Mouse (Mus musculus) kidney, postnatal 14 days (tissue): ENCODE data around the gene Atp6v0b.

ENCODE experiments used
- DNase-seq: peaks from one replicate; pipeline ENCODE4 v3.0.0; 2022; ENCODE audit warnings: mixed read lengths

The Atp6v0b gene

DNA sequence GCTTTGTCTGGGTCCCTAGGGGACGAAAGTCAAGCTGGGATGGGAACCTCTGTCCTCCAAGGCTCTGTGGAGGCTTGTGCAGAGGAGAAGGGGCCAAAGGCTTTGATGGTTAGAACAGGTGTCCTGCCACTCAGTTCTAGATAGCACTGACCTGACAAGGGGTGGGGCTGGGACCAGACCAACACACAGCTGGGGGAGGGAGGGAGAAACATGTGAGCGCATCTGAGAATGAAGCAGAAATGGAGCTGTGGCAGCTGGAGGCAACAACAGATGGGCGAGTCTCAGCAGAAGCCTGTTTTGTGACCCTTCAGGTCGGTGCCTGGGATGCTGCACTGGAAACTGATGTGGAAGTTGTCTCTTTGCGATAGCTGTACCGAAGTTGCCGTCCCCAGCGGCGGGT is 17.8 kb downstream of the Atp6v0b start:
- no peak for DNase-seq

DNA sequence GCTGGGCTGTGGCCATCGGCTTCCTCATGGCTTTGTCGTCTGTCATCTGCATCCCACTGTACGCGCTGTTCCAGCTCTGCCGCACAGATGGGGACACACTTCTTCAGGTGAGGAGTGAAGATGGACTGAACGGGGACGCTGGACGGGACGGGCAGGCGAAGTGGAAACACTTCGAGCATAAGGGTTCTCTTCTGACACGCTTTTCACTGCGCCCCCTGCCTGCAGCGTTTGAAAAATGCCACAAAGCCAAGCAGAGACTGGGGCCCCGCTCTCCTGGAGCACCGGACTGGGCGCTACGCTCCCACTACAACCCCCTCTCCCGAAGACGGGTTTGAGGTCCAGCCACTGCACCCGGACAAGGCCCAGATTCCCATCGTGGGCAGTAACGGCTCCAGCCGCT is 19.3 kb downstream of the Atp6v0b start:
- peak; percentile 72 for DNase-seq

DNA sequence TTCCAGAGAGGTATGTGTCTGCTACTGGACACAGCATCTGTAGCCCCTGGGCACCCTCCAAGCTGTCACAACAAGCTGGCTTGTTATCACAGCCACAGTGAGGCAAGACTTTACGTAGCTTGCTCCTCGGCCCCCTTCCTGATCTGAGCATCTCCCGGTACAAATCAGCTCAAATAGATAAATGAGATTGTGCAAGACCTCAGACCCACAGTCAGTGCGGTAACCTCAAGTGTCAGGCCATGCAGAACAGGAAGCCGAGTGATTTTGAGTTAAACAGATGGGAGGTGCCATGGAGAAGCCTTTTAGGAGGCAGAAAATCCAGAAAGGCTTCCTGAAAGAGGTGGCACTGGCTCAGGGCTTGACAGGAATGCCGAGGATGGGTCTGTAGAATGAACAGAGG is 20.1 kb downstream of the Atp6v0b start:
- no peak for DNase-seq

DNA sequence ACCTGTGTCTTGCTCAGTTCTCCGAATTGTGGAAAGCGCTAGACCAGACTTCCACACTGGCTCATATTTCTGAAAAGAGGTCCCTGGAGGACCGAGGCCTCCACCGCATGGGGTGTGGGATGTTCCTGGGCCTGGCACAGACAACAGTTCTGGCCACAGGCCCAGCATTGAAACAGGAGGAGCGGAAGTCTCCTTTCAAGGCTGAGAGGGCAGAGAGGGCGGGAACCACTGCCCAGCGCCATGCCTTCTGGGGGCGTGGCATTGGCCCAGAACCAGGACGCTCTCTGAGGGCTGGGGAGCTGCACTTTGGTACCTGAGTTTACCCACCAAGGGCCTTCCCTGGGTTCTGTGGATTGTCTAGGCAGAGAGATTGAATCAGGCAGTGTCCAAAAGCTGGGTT is 21.1 kb downstream of the Atp6v0b start:
- DNase-seq: peak; percentile 92

DNA sequence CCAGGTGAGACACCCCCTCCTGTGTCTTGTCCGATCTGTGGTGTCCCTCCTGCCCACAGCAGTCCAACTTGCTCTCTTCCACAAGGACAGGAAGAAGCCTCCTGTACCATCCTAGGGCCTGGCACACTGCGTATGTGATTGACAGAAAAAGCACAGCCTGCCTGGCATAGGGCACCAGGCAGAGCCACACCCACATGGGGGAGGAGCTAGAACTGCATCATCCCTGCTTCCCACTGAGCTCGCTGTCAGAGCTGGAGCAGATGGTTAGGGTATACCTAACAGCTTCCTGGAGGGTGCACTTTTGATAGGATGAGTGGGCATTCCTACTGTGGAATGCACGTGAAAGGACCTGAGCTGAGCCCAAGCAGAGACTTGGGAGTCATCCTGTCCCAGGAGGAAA is 24.3 kb downstream of the Atp6v0b start:
- DNase-seq: peak; percentile 34

DNA sequence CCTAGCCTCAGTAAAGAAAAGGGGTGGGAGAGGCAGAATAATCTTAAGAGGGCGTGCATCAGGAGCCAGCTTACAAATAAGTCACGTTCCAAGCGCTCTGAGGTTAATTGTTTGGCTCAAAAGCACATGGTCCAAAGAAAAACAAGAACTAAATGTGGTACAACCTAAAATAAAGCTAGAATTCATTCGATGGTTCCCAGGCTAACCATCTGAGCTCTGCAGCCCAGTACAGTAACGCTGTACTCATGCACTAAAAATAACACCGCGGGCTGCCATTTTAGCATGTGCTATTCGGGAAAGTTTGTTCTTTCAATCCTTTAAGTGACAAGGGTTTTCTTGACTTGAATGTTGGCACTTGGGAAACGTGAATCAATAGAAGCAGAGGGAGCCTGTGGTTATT is 26.6 kb downstream of the Atp6v0b start:
- no peak for DNase-seq

DNA sequence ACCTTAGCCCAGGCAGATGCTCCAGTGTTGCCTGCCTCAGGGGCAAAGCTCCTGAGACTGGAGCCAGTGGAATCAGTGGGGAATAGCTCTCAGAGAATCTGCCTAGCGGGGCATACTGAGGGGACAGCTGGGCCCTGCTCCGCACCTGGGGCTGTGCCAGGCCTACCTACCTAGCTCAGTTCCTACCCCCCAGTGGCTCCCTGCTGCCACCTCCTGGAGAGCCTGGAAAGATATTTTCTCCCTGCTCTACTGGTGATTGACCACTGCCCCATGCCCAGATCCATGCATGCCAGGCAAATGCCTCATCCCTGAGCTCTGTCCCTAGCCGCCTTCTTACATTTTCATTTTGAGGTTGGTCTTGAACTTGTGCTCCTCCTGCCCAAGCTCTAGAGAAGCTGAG is 28.3 kb downstream of the Atp6v0b start:
- DNase-seq: peak; percentile 71

DNA sequence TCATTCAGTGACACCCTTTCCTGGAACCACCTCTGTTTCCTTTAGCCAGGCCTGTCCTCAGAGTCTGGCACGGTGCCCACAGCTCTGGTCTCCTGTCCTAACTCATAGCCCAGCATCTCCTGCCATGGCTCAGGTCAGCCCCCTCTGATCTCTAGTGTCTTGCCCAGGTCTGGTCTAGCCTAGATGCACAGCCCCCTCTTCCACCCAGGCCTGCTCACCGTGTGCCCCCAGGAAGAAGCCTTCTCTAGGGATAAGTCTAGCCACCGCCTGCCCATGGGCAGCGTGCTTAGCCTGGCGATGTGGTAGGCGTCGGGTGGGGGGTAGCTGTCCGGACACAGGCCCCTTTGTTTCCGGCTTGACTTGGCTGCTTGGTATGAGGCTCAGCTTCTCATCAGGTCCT is 32.0 kb downstream of the Atp6v0b start:
- no peak for DNase-seq

DNA sequence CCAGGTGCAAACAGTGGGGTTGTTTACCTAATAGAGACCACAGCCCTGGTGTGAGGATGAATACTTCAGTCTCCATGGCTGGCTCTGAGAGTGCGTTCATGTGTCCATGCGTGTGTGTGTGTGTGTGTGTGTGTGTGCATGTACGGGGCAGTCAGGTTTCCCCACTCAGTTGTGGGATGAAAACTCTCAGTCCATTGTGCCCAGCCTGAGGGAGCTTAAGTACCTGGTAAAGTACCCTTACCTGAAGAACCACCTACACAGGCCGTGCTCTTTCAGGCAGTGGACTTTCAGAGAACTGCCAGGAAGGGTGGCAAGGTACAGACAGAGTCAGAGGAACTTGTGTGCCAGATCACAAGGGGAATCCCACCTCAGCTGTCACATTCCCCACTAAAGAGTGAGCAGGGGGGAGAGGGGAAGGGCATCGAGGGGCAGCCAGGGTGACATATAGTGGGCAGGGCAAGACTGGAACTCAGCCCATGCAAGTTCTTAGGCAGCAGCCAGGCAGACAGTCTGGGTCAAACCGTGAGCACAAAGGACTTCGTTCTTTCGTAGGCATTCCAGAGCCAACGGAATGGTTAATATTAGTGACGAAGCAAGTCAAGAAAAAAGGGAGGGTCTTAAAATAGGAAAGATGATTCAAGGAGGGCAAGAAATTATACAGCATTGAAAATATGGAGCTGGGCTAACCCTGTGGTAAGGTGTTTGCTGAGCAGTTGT is 34.8 kb downstream of the Atp6v0b start:
- DNase-seq: no peak

DNA sequence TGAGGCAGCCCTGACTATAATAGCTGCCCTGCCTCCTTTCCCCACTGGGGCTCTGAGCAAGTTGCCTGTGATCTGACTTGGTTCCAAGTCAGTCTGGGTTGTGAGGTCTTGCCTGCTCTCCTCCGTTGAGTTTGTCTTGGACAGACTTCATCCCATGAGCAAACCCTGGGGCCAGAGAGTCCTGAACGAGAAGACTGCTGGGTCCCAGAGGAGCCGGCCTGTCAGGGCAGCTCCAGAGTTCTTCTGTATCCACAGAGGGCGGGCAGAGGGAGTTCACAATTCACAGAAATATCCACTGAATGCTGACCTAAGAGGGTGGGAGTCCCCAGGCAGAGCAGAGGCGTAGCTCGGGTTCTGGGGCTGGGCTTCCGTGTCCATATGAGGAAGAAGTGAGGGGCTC is 36.3 kb downstream of the Atp6v0b start:
- peak; percentile 57 for DNase-seq

DNA sequence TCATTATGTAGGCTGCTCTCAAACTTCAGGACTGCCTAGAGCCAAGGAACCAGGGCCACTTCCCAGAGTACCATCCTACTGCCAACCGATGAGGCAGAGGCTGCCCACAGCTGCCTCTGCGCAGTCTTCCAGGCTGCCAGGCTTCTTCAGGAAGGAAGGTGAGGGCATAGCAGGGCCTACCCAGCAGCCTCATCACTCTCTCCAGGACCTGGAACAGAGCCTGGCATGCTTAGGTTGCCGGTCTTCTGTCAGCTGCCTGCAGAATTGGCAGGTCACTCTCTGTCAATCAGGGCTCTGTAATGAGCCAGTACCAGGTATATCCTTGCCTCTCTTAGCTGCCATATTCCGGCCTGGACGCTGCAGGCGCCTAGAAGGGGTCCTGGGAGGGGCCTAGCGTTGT is 37.0 kb downstream of the Atp6v0b start:
- no peak for DNase-seq

DNA sequence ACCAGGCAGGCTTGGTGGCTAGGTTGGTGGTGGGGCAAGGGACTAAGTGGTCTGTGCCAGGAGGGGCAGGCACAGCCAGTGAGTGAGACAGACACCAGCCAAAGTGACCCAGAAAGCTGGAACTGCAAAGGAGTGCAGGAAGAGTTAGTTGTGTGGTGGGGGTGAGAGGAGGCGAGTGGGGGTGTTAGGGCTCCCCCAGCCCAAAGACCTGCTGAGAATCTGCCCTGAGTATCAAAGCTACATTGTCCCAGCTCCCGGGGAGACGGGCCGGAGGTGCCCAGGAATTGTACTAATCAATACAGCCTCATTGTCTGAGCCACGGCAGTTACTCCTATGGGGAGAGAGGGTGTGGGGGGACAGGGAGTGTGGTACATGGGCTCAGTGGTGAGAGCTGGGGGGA is 37.6 kb downstream of the Atp6v0b start:
- no peak for DNase-seq

DNA sequence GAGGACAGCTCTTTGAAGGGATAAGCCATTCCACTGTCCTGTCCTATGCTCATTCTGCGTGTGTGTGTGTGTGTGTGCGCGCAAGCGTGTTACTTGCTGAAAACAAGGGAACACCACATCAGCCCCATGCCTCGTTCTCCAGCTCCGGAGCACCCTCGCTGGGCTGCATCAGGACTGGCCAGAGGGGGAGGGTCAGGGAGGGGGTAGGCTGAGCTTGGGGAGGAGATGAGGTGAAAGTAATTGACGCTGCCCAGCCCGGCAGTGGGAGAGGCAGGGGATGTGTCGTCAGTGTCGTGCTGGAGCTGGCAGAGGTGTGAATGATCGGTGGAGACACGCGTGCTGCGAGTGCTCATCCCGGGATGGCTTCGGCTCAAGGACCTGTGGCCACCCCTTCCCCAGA is 38.1 kb downstream of the Atp6v0b start:
- DNase-seq: no peak

DNA sequence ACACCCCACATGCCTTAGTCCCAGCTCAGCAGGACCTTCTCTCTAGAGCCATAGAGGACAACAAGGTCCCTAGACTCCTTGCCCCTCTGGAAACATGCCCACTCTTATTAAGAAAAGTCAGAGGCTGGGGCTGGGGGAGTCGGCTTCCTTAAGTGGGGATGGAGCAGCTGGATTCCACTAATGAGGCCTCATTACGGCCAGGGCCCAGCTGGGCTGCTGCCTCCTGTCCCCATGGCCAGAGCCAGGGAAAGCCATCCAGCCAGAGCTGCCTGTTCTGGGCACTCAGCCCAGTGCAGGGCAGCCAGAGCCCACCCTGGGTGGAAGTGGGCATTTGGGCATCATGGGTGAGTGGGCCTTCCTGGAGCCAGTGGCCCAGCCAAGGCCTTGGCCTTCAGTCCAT is 40.1 kb downstream of the Atp6v0b start:
- DNase-seq: no peak

DNA sequence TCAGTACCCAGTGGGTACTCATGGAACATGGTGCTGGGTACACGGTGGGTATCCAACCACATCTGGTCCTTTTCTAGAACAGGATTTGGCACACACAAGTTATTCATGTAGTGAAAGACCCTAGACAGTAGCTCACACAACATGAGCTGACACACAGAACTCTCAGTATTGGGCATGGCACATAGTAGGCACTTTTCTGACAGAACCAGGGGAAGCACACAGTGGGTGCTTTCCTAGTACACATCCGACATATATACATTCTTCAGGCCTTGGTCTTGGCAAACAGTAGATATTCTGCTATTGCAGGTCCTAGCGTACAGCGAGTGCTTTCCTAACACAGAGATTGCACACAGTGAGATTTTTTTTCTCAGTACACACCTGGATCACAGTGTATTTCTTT is 40.9 kb downstream of the Atp6v0b start:
- no peak for DNase-seq

DNA sequence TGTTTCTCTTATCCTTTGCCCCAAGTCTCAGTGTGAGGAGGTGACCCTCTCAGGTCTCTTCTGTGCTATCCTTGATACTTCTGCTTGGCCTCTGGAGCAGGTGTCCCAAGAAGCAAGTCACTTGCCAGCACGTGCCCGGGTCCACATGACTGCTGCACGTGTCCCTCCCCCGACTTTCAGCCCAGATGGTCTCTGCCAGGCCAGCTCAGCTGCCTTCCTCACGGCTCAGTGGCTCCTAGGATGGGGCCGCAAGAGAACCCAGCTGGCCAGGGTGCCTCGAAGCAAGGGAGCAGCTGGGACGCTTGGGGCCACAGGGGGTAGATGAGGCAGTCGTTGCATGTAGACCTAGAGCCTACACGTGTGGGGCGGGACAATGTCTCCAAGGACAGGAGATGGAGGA is 41.8 kb downstream of the Atp6v0b start:
- no peak for DNase-seq

DNA sequence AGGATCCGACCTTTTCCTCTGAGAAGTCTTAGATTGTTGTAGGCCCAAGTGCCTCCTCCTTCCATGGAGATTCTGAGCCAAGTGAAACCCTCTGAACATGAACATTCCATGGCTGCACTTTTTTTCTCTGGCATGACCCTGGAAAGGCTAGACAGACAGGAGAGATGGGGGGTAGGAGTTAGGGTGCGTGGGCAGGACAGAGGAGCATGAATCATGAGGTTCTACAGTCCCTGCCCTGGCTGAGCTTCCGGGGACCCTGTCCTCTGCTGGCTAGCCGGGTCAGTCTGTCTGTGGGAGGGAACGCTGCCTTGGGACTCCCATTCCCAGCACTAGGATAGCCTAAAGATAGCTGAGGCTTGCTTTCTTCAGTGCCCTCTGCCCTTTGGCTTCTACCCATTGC is 42.7 kb downstream of the Atp6v0b start:
- no peak for DNase-seq

DNA sequence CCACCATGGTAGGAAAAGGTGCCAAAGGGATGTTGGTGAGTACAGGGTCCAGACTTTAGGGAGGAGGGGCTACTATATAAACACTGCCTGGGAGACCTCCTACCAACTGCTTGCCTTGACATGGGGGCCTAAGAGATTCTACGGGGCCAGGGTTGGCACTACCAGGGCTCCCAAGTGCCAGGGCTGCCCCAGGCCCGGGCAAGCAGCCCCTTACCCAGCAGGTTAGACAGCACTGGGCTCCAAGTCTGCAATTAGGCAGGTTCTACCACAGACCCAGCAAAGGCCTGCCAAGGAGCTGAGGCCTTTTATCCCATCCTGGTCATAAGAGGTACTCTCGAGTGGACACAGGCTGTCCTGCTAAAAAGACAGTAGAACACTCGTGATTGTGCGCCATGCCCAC is 44.0 kb downstream of the Atp6v0b start:
- no peak for DNase-seq

DNA sequence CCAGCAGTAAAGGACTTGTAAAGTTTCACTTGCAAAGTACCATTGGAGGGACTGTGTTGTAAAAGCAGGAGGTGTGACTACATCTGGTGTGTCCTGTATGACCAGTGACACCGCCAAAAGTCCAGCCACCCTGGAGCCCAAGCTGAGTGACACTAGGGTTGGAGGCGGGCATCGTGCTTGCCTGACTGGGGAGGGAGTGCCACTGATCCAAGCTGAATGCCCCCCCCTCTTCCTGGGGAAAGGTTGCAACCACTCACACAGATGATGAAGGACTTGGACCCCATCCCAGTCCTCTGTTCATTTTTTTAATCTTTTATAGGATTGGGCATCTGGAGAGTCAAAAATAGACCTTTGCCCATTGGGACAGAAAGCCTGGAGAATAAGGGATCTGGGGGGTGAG is 45.6 kb downstream of the Atp6v0b start:
- peak; percentile 30 for DNase-seq

DNA sequence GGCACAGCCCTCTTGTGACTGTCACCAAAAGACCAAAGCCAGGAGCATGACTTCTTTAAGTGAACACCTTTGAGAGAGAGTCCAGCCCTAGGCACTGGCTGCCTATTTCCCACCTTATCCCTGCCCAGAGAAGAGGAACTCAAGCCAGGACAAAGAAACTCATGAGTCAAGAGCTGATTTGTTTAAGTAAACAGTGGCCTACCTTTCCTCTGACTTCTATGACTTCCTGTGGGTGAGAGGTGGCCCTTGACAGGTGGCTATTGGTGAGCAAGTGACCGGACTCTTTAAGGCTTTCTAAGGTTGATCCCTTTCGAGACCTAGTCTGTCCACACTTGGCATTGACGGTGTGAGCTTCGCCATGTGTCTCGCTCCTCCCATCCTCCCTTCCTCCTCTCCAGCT is 46.3 kb downstream of the Atp6v0b start:
- no peak for DNase-seq

DNA sequence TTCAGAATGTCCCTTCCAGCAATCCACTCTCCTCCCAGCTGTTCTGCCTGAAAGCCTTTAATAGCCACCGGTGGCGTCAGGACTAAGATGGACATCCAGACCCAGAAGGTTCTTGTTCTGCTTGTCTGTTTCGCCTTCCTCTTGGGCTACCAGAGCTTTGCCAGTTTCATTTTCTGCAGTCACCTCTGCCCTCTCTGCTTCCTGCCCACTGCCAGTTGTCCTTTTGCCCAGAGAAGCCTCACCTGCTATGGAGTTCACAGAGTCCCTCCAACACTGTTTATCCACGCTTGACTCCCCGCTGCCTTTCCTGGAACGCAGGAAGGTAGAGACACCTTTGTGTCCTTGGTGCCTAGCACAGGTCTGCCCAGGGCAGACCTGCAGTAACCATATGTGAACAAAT is 47.8 kb downstream of the Atp6v0b start:
- DNase-seq: peak; percentile 58

DNA sequence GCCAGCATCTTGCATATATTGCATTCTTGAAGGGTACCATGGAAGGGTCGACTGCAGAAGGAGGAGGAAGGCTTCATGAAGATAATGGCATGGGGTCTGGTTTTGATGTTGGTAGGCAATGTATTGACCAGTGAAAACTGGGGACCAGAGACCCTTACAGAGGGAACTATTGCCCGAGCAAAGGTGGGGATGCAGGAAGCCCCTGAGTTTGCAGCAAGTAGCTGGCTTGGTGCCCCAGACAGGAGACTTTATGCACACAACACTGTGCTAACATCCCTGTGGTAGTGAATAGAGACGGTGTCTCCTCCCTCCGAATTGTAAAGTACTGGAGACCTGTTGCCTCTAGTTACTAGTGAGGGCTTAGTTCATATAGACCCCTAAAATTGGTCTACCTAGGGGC is 49.9 kb downstream of the Atp6v0b start:
- no peak for DNase-seq

DNA sequence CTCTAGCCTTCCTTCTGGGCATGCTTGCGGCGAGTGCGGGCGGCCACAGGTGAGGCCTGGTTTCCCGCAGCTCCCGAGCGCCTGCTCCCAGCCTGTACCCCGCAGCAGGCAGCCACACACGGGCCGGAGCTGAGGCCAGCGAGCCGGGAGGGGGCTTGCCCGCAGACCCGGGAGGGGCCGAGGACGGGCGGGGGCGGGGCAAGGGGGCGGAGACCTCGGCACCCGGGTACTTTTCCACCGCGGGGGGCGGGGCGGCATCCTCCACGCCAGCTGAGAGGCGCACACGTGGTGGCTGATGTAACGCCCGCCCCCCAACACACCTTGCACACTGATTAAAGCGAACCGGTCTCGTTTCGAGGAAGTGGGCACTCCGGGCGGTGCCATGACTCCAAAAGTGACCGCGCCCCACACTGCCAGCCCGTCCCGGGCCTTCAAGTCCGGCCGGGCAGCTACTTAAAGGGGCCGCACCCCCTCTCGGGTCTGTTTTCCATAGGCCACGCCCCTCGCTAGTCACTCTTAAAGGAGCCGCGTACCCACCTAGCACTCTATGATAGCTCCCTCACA is 50.8 kb downstream of the Atp6v0b start:
- DNase-seq: peak; percentile 94

DNA sequence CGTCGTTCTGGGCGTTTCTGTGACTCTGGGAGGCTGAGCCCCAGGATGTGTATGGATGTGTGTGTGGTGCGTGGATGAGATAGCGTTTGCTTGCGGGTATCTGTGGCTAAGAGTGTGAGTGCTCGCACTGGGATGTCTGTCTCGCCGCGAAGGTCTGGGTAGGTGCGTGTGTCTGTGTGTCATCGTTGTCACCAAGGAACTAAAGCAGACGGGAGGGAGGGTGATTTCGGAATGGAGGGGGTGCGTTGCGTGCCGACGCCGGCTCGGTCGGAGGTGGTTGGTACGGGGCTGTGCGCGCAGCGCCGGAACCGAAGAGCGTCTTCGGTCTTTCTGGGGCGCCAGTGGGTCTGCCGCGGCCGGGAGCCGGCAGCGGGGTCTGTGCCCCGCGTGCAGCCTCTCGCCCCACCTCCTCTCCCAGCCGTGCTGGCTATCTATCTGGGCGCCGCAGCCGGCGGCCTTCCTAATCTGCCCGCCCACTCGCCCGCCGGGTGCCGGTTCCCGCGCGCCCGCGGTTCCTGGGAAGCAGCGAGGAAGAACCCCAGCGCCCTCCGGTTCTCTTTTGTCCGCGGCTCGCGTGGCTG is 51.5 kb downstream of the Atp6v0b start:
- DNase-seq: peak; percentile 50
